ENCODE assay signal across 17 mouse cellular contexts in the genomic region with DNA sequence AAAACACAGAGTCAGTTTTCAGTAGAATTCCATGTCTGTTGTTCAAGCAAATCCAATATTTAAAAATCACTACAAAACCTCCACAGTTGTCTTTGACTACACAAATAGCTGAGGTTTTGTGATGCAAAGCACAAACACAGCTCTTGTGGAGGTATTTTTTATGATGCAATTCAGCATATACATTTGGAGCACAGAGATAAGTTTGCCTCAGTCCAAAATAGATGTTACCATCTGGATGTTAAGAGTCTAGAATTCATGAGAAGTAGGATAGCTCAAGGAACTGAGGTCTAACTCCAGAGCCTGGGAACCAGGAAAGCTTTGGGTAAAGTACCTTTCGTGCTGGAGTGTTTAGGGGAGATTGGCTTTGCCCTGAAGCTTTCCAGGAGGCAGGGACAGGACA.
"Had no signal": no experiment of that assay in that cellular context is flagged by ENCODE, and none has a peak within 500 bp of the region (broad histone marks: within the 10 kb centered on the region; RNA-seq: fewer than 3 reads in every experiment).

No protein-coding gene starts in this region.

- DNase-seq: gastrocnemius, postnatal 14 days; gastrocnemius, postnatal 36 days; heart, adult 11 months; heart, adult 2 months; heart, postnatal 14 days; heart, postnatal 36 days; kidney, adult 11 months; kidney, adult 2 months; kidney, adult 9 months; kidney, postnatal 14 days; kidney, postnatal 36 days; layer of hippocampus, adult 9-11 months; layer of hippocampus, postnatal 36 days; left cerebral cortex, postnatal 4 days had no signal

- ATAC-seq: hindbrain, postnatal 0 days; intestine, embryonic 16.5 days; liver, embryonic 12.5 days had no signal
